Mouse (Mus musculus) naive thymus-derived CD4-positive, alpha-beta T cell, adult 5 months (primary cell): Measurements from ENCODE around the gene Tgm1. TPM values are rescaled to one million over a fixed set of nuclear protein-coding genes. Genes with fewer than 3 reads are reported as not detected.

Experiments
- polyA plus RNA-seq: library from polyadenylated mRNA; unstranded; fragments of 100-300 nt; shearing (Covaris generic); gene quantifications from one replicate; pipeline ENCODE4 v1.2.1, GENCODE M21; 2017

Gene Tgm1
- not detected for polyA plus RNA-seq

DNA sequence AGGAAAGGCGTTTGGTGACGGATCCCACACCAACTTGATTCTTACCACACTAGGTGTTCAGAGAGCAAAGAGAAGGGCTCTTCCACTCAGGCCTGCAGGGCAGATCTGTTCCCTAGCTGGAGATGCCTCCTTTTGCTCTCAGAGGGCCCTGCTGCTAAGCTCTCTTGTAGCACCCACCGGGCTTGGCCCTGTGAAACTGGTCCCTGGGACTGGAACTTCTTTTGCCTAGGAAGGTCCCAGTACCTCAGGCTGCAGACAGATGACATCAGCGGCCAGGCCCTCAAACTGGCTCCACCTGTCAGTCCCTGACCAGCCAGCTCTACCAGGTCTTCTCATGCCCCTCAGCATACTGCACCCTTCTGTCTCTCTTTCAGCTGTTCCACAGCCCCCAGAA lies at the start of gene Tgm1:
TSS of gene Tgm1 (minus strand) at position 198 of the 394 bp plus-strand sequence.

DNA sequence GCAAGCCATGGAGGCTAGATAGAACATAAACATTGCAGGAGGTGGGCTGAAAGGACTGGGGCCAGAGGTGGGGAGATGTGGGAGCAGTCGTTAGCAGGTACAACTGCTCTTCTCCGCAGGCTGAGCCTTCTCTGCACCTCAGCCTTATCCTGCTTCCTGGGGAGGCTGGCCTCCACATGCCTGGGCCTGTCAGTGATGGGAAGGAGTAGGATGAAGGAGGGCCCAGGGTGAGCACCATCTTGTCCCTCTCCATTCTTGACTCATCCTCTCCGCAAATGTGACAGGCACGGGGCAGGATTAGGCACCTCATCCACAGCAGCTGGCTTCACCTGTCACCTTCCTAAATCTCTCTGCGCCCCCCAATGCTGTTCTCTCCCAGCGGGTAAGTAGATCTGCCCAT lies 47.4 kb upstream of the Tgm1 start, which contains the start of gene Ltb4r2:
TSS of gene Ltb4r2 (plus strand) at position 266 of the 400 bp plus-strand sequence.

DNA sequence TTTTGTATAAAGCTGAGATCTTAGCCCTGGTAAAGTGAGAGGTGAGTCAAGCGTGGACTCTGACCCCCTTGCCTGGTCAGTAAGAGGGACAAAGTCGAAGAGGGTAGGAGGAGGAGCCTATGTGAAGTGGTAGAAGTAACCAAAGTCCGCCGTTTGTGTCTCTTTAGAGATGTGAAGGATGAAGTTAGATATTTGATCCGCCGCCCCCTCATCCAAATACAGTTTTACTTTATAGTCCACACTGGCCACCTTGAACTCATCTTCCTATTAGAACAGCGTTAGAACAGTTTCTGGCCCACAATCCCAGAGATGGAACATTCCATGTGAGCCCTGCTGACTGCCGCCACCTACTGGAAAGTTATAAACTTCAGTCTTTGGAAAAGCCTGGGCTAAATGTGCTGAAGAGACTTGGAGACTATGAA lies 44.6 kb upstream of the Tgm1 start, which contains the start of gene Cideb:
TSS of gene Cideb (minus strand) at position 96 of the 422 bp plus-strand sequence.

DNA sequence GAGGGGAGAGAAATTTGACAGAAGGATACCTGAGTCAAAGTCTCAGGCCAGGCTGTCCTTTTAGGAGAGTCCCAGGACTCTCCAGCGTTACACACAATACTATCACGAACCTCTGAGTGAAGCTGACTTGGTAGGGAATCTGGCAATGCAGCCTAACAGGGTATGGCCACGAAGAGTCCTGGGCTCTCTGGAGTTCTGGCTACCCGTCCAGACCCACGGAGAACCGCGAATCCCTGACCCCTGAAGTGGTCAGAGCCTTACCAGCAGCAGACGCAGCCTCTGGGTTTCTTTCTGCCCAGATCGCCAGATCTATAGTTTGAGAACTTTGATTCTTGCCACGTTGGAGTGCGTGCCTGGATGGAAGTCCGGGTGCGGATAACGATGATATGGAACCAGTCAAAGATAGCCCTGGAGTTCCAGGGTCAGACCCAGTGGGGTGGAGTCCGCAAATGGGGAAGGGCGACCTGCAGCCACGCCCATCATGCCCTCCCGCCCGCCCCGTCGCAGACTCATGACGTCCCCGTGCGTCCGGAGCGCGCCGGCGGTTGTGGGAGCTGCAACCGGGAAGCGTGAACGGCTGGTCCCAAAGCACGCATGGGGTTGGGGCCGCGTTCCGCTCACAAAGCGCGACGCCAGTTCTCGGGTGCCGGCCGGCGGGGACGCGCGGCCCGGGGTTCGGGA lies 31.6 kb upstream of the Tgm1 start, which contains the start of the genes Dhrs1 and Nop9:
TSS of gene Dhrs1 (minus strand) at position 511 of the 681 bp plus-strand sequence.
TSS of gene Nop9 (plus strand) at position 514 of the 681 bp plus-strand sequence.

DNA sequence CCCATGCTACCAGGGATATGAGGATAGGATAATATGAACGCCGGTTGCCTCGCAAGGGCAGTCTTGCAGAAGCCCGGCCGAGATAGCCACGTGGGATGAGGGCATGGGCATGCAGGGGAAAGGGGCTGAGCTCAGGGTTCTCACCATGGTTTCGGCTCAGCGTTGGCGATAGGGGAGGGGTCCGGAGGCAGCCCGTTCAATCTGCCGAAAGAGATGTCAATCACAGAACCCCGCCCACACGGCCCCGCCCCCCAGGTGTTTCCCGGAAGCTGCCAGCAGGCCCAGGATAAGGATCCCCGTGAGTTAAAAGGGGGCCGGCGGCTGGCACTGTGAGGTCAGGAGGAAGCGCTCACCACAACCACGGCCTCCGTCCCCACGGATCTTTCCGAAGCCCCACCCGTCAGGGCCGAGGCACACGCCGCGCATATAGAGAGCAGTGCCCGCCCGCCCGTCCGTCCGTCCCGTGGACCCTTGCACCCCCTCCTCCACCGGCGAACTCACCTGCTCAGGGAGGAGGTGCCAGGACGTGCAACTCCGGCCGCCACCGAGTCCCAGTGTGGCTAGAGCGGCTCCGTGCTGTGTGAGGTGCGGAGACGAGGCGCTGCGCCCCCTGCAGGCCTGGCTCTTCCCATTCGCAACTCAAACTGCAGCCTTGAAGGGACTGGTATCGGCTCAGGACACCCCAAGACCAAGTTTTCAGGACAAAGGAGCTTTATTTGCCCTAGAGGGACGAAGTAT lies 8.1 kb upstream of the Tgm1 start, which contains the start of gene Rabggta:
TSS of gene Rabggta (minus strand) at position 564 of the 738 bp plus-strand sequence.

DNA sequence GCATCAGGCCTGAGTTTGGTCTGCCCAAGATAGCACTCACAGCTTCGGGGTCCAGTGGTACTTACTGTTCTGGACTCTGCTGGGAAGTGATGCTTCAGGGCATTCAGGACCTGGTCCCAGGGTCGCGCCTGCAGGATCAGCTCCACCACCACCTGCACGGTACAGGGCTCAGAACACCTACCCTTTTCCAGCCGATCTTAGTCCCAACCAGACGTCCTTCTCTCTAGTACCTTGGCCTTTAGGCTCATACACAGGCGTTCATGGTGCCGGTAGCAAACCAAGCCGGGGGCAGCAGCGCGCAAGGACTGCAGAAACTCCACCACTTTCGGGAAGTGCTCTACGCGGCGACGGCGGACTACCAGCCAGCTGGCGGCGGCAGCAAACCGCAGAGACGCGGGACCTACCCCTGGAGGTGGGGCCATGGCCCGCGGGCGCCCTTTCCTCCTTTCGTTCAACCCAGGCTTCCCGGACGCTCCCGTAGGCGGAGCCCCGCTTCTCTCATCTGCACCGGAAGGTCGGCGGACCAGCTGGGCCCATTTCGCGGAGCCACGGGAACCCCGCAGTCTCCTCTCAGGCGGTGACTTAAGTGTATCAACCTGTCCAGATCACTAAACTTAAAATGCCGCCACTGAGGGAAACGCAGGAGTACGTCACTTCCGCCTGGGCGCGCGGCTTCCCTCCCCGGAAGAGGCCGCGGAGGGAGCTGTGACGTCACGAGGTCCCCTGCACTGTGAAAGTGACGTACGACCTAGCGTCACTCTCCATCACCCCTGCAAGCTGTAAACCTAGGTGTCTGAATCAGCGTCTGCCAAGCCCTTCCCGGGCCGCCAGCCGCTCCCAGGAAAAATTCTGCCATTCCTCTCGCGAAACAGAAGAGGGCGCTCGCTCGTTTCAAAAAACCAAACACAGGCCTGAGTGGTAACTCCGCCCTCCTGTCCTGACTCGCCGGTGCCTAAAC lies 32.3 kb downstream of the Tgm1 start, which contains the start of gene Tinf2:
TSS of gene Tinf2 (minus strand) at position 661 of the 958 bp plus-strand sequence.

DNA sequence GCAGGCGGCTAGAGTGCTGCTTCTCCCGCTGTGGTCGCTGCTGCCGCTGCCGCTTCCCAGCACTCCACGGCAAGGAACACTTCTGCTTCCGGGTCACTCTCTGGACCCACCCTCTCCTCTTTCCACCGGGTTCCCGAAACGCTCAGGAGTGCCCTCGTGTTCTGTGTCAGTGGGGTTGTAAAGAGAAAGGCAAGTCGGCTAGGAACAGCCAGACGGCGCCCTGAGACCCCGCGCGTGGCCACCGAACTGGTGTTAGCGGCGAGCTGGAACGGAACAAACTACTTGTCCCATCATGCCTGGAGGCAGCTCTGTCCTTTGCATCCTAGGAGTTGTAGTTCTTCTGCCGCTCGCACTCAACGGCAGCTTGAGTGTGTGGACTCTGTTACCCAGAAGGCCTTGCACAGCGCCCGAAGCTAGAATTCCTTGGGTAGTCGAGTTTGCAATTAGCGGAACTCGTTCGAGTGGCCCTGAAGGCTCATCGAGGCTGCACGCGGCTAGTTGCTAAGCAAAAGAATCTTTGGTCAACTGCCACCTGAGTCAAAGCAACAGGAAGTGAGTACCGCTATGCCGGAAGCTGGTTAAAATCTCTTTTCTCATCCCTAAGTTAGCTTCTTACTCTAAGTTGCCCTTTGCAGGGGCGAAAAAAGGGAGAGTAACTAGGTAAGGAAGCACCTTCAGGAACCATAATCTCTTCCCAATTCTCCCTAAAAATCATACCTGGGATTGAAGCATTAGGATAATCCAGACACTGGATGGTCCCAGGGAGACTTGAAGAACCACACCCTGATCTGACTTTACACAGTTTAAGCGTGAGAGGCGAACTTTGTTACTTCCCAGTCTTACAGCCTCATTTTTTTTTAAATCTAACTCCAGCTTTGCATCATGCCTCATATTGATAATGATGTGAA lies 41.6 kb downstream of the Tgm1 start, which contains the start of the genes Gmpr2 and Nedd8:
TSS of gene Gmpr2 (plus strand) at position 109 of the 908 bp plus-strand sequence.
TSS of gene Nedd8 (minus strand) at position 292 of the 908 bp plus-strand sequence.

DNA sequence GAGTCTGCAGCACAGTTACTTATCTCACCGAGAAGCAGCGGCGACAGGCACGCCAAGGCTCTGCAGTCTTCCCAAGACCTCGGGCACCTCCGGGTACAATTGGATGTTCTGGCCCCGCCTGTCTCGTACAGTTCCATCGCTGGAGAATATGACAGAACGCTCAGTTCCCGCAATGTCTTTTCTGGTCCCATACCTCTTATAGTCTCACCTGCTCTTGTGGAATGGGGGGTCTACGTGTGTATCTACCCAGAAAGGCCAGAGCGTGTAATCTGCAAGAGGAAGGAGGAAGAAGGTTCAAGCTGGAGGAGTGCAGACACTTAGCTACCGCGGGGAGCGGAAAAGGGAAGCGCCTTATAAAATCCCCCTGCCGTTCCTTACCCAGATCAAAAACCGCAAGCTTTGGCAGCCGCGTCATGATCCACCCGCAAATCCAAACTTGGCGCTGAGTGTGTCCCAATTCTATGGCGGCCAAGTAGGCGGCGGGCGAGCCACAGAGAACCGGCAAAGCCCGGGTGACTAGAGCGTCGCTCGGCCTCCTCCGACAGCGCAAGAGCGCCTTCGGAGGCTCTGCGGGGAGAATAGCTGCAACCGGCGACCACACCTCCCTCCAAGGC lies 53.7 kb downstream of the Tgm1 start, which contains the start of gene Mdp1:
TSS of gene Mdp1 (minus strand) at position 549 of the 614 bp plus-strand sequence.

Other genes with a start within 250 kb of the Tgm1 start
- 29.8 TPM for gene Dhrs4, start 235.2 kb downstream of the Tgm1 start, polyA plus RNA-seq
- gene Carmil3, start 223.3 kb downstream of the Tgm1 start, polyA plus RNA-seq: not detected
- gene Cpne6, start 203.5 kb downstream of the Tgm1 start, polyA plus RNA-seq: not detected
- gene Nrl, start 188.9 kb downstream of the Tgm1 start, polyA plus RNA-seq: not detected
- 15.0 TPM for gene Pck2, start 173.7 kb downstream of the Tgm1 start, polyA plus RNA-seq
- gene Dcaf11, start 153.9 kb downstream of the Tgm1 start, polyA plus RNA-seq: 135 TPM
- 7.1 TPM for gene A730061H03Rik, start 153.5 kb downstream of the Tgm1 start, polyA plus RNA-seq
- not detected for gene Fitm1, start 138.3 kb downstream of the Tgm1 start, polyA plus RNA-seq
- gene Psme1, start 135.8 kb downstream of the Tgm1 start, polyA plus RNA-seq: 681 TPM
- 30.4 TPM for gene Emc9, start 128.6 kb downstream of the Tgm1 start, polyA plus RNA-seq
- gene Psme2, start 122.8 kb downstream of the Tgm1 start, polyA plus RNA-seq: 378 TPM
- 45.9 TPM for gene Rnf31, start 122.2 kb downstream of the Tgm1 start, polyA plus RNA-seq
- 142 TPM for gene Irf9, start 110.4 kb downstream of the Tgm1 start, polyA plus RNA-seq
- gene Rec8, start 95.9 kb downstream of the Tgm1 start, polyA plus RNA-seq: 1.1 TPM
- 55.1 TPM for gene Ipo4, start 78.0 kb downstream of the Tgm1 start, polyA plus RNA-seq
- gene Gm49378, start 76.0 kb downstream of the Tgm1 start, polyA plus RNA-seq: 0.66 TPM
- 58.5 TPM for gene Tm9sf1, start 70.1 kb downstream of the Tgm1 start, polyA plus RNA-seq
- 1.1 TPM for gene Tssk4, start 63.7 kb downstream of the Tgm1 start, polyA plus RNA-seq
- 65.6 TPM for gene Mdp1, start 53.4 kb downstream of the Tgm1 start, polyA plus RNA-seq
- 34.7 TPM for gene Gmpr2, start 42.0 kb downstream of the Tgm1 start, polyA plus RNA-seq
- 214 TPM for gene Nedd8, start 41.8 kb downstream of the Tgm1 start, polyA plus RNA-seq
- 156 TPM for gene Tinf2, start 32.1 kb downstream of the Tgm1 start, polyA plus RNA-seq
- gene Rabggta, start 8.3 kb upstream of the Tgm1 start, polyA plus RNA-seq: 109 TPM
- gene Dhrs1, start 31.8 kb upstream of the Tgm1 start, polyA plus RNA-seq: 18.4 TPM
- gene Nop9, start 31.8 kb upstream of the Tgm1 start, polyA plus RNA-seq: 35.8 TPM
- not detected for gene Cideb, start 44.5 kb upstream of the Tgm1 start, polyA plus RNA-seq
- not detected for gene Ltb4r2, start 47.5 kb upstream of the Tgm1 start, polyA plus RNA-seq
- gene Ltb4r1, start 52.0 kb upstream of the Tgm1 start, polyA plus RNA-seq: not detected
- gene Adcy4, start 70.2 kb upstream of the Tgm1 start, polyA plus RNA-seq: not detected
- 61.2 TPM for gene Ripk3, start 74.9 kb upstream of the Tgm1 start, polyA plus RNA-seq
- gene Nfatc4, start 109.2 kb upstream of the Tgm1 start, polyA plus RNA-seq: not detected
- gene Nynrin, start 140.1 kb upstream of the Tgm1 start, polyA plus RNA-seq: 0.06 TPM
- gene Cbln3, start 170.5 kb upstream of the Tgm1 start, polyA plus RNA-seq: 0.07 TPM
- gene Khnyn, start 171.0 kb upstream of the Tgm1 start, polyA plus RNA-seq: 64.5 TPM
- 40.2 TPM for gene Sdr39u1, start 186.4 kb upstream of the Tgm1 start, polyA plus RNA-seq
- gene Cma1, start 230.7 kb upstream of the Tgm1 start, polyA plus RNA-seq: not detected
- gene Cma2, start 237.1 kb upstream of the Tgm1 start, polyA plus RNA-seq: not detected